Mouse (Mus musculus) spleen, adult 2 months (tissue): Measurements from ENCODE around the gene Tmem233. TPM values are rescaled to one million over a fixed set of nuclear protein-coding genes. Genes with fewer than 3 reads are reported as not detected.

Source experiments
- DNase-seq, 2 experiments: peaks; one replicate each; pipeline versions ENCODE4 v3.0.0 to v3.0.0-alpha.2; 2012 to 2021; ENCODE audit warnings: low spot score in 2 of 2, low read depth in 1 of 2
- H3K27ac ChIP-seq: fragments of 200-500 bp; 2 replicates; pipeline ENCODE4 v1.5.1; 2012; ENCODE audit warnings: low read length, inconsistent platforms; ENCODE audit not compliant: insufficient read depth
- H3K27me3 ChIP-seq: fragments of 200-500 bp; 2 replicates; pipeline ENCODE4 v1.6.1; 2012; ENCODE audit warnings: mild to moderate bottlenecking, moderate library complexity, low read length, inconsistent platforms; ENCODE audit not compliant: control insufficient read depth, insufficient read depth
- H3K36me3 ChIP-seq: fragments of 200-500 bp; 2 replicates; pipeline ENCODE4 v1.6.1; 2012; ENCODE audit warnings: mild to moderate bottlenecking, low read length, inconsistent platforms; ENCODE audit not compliant: control insufficient read depth, insufficient read depth
- H3K4me1 ChIP-seq: fragments of 200-500 bp; 2 replicates; pipeline ENCODE4 v1.6.1; 2011; ENCODE audit warnings: inconsistent platforms; ENCODE audit not compliant: control insufficient read depth, insufficient read depth, insufficient read length
- H3K4me3 ChIP-seq: fragments of 200-500 bp; 2 replicates; pipeline ENCODE4 v1.5.1; 2011; ENCODE audit warnings: mild to moderate bottlenecking, inconsistent platforms; ENCODE audit not compliant: insufficient read depth, insufficient read length; ENCODE audit errors: extremely low read depth
- CTCF ChIP-seq: fragments of 200-500 bp; IDR thresholded peaks from 2 replicates; pipeline ENCODE4 v1.5.1; 2011; ENCODE audit warnings: mild to moderate bottlenecking, inconsistent platforms; ENCODE audit not compliant: insufficient read depth, insufficient read length, insufficient replicate concordance; ENCODE audit errors: extremely low read depth
- POLR2A ChIP-seq: fragments of 200-500 bp; IDR thresholded peaks from 2 replicates; pipeline ENCODE4 v1.6.1; 2011; ENCODE audit warnings: low read depth, low read length, inconsistent platforms
- WGBS: fragments of 180-500 bp; shearing (Covaris S2); methylation state at CpG from one replicate; pipeline ENCODE4 v1.1.7; 2018; 5-methylcytosine and 5-hydroxymethylcytosine counted together
- polyA plus RNA-seq: library from polyadenylated mRNA; depleted of rRNA; stranded (reverse); fragments of >200 nt; gene quantifications from 2 replicates; pipeline ENCODE4 v1.2.3, GENCODE M21; 2012

The Tmem233 gene
- polyA plus RNA-seq, 1 experiment = not detected

DNA sequence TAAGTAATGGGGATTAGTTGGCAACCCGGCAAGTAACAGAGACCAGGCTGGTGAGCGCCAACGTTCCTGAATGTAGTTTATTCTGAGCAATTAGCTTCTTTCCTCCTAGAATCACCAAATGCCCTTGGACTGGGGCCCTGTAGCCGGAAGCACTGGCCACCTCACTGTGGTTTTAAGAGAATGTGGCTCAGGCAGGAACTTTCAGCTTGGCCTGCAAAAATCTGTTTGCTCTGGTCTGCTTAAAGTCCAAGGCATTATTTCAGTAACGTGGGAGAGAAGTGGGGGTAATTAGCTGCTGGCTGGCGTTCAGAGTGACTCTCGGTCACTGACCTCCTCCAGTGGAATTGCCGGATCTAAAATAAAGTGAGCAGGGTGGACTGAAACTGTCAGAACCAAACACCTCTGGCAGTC lies 59.8 kb downstream of the Tmem233 start:
- no peak for DNase-seq
- TF ChIP-seq POLR2A (no peak), CTCF (no peak)
- no peaks in the 10 kb centered on the region; the same call in 1 of the 2 replicates for H3K4me1 ChIP-seq
- H3K36me3 ChIP-seq = peaks cover 29% of the 10 kb centered on the region
- 37% methylated on average over 8 of the region's 8 CpGs for WGBS
- peak overlapping the region; percentile 68; the same call in 1 of the 2 replicates for H3K27ac ChIP-seq
- no peaks in the 10 kb centered on the region for H3K27me3 ChIP-seq
- H3K4me3 ChIP-seq = peak overlapping the region; percentile 77

DNA sequence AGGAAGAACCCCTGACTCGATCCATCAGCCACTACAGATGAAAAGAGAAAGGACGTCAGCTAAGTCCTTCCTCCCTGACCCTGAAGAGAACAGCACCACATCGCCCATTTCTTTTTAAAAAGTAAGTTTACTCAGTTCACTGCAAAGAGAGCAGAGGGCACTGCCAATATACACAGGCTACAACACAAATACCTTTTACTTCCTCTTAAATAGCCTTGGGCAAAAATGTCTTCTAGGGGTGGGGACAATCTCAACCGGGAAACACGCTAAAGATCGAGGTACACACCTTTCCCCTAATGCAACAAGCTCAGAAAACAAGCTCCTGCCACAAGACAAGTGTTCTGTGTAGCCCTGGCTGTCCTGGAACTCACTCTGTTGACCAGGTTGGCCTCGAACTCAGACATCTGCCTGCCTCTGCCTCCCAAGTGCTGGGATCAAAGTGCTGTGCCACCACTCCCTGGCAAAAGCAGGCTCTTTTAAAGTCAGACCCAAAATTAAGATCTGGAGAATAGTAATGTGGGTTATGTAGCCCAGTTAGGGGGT lies 60.3 kb downstream of the Tmem233 start:
- 44% methylated on average over 7 of the region's 7 CpGs for WGBS
- H3K27me3 ChIP-seq = no peaks in the 10 kb centered on the region
- H3K27ac ChIP-seq = peak overlapping the region; percentile 24
- peaks cover 33% of the 10 kb centered on the region for H3K36me3 ChIP-seq
- TF ChIP-seq POLR2A (no peak), CTCF (no peak)
- no peaks in the 10 kb centered on the region; the same call in 1 of the 2 replicates for H3K4me1 ChIP-seq
- no peak for DNase-seq
- H3K4me3 ChIP-seq = peak overlapping the region; percentile 77; the same call in 1 of the 2 replicates

DNA sequence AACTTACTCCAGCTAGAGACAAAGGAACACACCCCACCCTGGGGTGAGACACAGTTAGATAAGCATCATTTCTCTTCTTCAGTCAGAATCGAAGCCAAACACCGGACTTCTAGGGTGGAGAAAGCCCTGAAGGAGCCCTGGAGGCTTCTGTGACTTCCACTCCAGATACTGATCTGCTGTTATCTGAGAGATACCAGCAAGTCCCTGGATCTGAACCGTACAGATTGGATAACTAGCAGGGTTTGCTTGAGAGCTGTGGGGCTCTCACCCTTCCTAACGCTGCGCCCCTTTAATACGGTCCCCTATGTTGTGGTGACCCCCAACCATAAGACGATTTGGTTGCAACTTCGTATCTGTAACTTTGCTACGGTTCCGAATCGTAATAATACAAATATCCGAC lies 60.9 kb downstream of the Tmem233 start:
- Histone ChIP-seq H3K4me3 (no peak overlapping the region), H3K27ac (peak overlapping the region; percentile 12; the same call in 1 of the 2 replicates), H3K27me3 (no peaks in the 10 kb centered on the region), H3K4me1 (no peaks in the 10 kb centered on the region; the same call in 1 of the 2 replicates), H3K36me3 (peaks cover 39% of the 10 kb centered on the region)
- no peak for DNase-seq
- no peak for TF ChIP-seq CTCF
- no peak for TF ChIP-seq POLR2A
- 84% methylated on average over 12 of the region's 12 CpGs for WGBS

DNA sequence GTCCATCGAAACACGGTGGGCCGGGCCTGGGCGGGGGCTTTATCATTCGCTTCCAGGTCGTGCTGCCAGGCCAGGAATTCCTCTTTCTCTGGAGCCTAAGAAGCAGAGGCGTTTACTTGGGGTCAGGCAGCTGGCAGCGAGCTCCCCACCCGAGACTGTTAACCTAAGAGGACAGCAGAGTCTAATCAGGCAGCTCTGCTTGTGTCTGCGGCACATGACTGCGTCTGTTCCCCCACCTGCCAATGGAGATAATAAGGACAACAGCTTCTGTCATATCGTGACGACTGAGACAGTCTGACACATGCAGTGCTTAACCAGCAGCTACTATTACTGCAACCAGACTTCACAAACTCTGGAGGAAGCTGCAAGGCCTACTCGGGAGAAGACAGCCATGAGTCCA lies 61.5 kb downstream of the Tmem233 start:
- Histone ChIP-seq H3K27me3 (no peaks in the 10 kb centered on the region), H3K36me3 (peaks cover 44% of the 10 kb centered on the region), H3K4me3 (no peak overlapping the region), H3K4me1 (no peaks in the 10 kb centered on the region; the same call in 1 of the 2 replicates), H3K27ac (no peak overlapping the region)
- no peak for DNase-seq
- TF ChIP-seq POLR2A = no peak
- TF ChIP-seq CTCF = no peak
- WGBS = 77% methylated on average over 14 of the region's 14 CpGs

DNA sequence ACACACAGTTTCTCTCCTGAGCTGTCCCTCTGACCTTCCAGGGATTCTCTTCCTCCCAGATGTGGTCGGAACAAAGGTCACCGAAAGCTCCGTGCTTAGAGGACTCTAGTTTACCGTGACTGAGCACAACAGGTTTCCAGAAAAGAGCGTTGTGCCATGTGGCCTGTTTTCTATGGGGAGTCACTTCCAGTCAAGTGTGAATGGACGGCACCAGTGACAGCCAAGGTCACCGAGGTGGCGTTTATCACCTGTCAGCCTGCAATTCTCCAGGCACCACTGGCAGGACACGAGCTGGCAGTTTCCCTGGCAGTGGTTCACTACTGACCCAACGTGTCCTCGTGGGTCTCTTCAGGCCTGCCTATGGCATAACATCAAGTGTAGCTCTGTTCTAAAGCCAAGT lies 63.7 kb downstream of the Tmem233 start:
- Histone ChIP-seq H3K4me1 (no peaks in the 10 kb centered on the region; the same call in 1 of the 2 replicates), H3K36me3 (peaks cover 61% of the 10 kb centered on the region), H3K27ac (no peak overlapping the region), H3K27me3 (no peaks in the 10 kb centered on the region), H3K4me3 (no peak overlapping the region)
- DNase-seq = no peak
- 86% methylated on average over 11 of the region's 11 CpGs for WGBS
- TF ChIP-seq CTCF (no peak), POLR2A (no peak)

DNA sequence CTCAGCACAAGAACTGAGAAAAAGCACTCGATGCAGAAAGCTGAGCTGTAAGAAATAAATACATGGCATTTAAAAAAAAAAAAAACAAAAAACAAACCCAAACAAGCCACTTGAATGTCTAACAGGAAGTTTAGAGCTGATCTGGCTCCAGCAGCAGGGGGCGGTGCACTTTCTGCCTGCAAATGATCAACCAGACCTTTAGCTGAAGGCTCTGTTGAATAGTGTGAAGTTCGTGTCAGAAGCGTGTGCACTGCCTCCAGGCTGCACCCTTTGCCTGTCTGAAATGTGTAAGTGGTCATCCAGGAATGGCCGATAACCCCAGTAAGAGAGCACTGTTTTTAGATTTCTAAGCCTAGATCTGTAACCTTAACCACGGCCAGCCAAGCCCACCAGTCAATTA lies 64.3 kb downstream of the Tmem233 start:
- no peak for TF ChIP-seq CTCF
- no peak for TF ChIP-seq POLR2A
- H3K36me3 ChIP-seq = peaks cover 67% of the 10 kb centered on the region
- H3K4me3 ChIP-seq = no peak overlapping the region
- H3K27me3 ChIP-seq = no peaks in the 10 kb centered on the region
- H3K27ac ChIP-seq = no peak overlapping the region
- no peaks in the 10 kb centered on the region; the same call in 1 of the 2 replicates for H3K4me1 ChIP-seq
- 79% methylated on average over 6 of the region's 6 CpGs for WGBS
- no peak for DNase-seq

DNA sequence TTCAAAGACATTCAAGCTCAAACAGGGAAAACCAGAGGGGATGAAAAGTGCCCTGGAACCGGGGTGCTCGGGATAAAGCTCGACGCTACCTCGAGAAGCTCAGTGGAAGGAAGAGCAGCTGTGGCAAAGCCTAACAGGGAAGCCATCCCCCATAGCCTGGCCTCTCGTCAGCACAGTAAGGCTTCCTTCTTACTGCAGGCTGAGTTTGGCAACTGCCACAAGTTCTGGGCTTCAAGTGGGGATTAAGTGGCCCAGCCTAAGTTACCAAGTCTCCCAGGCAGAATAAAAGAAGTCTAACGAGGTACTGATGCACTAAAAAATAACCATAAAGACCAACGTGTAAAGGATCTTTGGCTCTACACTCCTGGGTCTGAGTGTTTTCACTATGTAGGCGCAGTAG lies 64.8 kb downstream of the Tmem233 start:
- Histone ChIP-seq H3K4me3 (no peak overlapping the region), H3K4me1 (no peaks in the 10 kb centered on the region; the same call in 1 of the 2 replicates), H3K36me3 (peaks cover 70% of the 10 kb centered on the region), H3K27ac (no peak overlapping the region), H3K27me3 (no peaks in the 10 kb centered on the region)
- TF ChIP-seq CTCF (no peak), POLR2A (no peak)
- 95% methylated on average over 9 of the region's 9 CpGs for WGBS
- DNase-seq = no peak
